Mouse (Mus musculus): ENCODE data around the gene BC052040. TPM values are rescaled to one million over a fixed set of nuclear protein-coding genes. Genes with fewer than 3 reads are reported as not detected.

Gene BC052040
- total RNA-seq, 2 experiments from 2014 or later = 2.5 to 2.7 TPM

DNA sequence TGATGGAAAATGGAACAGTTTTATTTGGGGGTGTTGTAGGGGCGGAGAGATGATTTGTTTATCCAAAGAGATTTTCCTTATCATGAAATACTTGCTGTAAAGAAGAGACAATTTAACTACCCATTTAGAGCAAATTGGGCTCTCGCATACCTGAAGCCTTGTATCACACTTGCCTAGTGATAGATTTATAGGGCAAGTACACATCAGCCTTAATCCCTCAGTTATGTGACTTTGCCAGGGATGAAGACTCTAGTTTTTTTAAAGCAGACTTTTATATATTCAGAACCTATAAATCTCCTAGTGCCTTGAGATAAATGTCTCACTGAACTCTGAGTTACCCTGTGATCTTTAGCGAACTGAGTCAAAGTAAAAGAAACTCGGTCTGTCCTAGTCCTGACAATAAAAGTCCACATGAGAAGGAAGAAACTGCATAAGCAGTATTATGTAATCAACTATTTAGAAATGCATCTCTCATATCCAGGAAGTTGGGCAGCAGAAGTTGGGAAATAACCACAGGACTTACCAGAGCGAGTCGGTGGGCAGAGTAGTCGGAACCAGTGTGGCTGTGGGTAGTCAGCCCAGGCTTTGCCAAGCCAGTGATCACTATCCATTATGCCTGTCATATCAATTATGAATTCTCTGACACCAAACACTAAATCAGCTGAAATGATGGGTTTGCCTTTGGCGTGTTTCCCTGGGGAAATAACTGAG lies 183.2 kb downstream of the BC052040 start:
- no peak for DNase-seq (ENCODE audit: low spot score in 2 of 2)

DNA sequence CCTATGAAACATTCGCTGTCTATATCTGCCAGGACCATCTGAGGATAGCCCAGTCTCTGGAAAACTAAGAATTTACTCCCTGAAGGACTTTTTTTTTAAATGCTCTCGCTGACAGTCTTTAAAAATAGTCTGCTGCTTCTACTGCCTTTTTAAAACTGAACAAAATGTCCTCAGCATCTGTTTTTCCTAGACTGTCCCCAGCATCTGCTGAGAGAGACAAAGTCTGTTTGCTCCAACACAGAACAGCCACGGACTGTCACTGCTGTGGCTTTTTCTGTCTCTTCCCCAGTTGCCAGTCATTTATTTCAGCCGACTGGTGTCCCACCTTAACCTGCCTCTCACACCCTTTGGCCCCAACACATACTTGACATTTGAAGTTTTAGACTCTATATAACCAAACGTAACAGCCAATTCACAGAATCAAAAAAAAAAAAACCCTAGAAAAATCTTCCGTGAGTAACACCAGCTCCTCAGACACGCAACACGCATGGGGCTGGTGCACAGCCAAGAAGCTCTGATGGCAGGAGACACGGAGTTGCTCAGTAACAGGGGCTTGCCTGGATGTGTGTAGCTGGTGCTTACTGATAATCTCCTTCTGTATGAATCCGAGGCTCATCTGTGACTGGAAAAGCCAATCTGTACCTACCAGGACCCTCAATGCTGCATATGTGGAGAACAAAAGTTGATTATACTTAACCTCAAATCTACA lies 188.2 kb downstream of the BC052040 start:
- DNase-seq (ENCODE audit: low spot score in 2 of 2) = no peak

DNA sequence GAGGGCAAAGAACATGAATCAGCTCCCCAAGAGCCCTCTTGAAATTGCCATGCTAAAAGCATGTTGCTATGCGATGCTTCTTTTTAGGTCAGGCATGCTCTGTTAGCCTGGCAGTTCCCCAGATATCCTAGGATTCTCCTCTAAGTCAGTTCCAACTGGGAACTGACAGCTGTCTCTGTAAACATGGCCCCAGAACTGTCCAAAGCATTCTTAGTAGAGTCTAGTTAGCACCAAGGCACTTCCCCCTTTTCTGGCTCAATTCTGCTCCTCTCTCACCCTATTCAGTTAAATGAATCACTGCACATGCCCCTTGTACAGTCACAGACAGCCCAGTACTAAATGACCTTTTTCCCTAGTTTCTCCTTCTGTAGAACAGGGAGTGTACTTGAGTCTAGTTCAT lies 191.2 kb downstream of the BC052040 start:
- no peak for DNase-seq (ENCODE audit: low spot score in 2 of 2)

- no peak for DNase-seq (ENCODE audit: low spot score in 2 of 2)
Observed at GRCm38 (mm10) chr2:115774153-115774908, 192.8 kb downstream of the BC052040 start.

DNA sequence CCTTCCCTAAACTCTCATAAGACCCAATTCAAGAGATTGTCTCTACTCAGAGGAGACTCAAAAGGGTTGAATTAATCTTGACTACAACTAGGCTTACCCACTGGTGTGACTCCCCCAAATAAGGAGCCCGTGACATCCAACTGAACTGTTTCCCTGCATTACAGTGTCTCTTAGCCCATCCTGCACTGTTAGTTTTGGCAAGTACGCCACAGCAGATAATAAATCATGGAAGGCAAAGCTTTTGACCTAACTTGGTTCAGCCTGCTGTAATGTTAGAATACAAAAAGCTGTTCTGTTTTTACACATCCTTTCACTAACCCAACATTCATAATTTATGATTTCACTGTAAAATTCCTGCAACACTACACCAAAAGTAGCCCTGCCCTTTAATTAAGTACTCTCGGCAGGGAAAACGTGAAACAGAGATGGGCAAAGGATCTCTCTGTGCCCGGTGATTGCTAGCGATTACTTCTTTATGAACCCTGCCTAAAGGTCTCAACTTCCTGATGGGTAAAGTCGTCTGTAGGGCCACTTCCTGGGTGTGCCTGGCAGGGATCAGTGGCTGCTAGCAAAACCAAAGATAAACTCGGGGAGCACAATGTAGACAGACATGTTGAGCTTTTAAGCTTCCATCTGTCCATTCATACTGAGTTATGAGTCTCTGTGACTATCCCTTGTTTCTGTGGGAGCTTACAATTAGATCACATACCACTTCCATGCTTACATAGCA lies 194.1 kb downstream of the BC052040 start:
- DNase-seq (ENCODE audit: low spot score in 2 of 2) = no peak

DNA sequence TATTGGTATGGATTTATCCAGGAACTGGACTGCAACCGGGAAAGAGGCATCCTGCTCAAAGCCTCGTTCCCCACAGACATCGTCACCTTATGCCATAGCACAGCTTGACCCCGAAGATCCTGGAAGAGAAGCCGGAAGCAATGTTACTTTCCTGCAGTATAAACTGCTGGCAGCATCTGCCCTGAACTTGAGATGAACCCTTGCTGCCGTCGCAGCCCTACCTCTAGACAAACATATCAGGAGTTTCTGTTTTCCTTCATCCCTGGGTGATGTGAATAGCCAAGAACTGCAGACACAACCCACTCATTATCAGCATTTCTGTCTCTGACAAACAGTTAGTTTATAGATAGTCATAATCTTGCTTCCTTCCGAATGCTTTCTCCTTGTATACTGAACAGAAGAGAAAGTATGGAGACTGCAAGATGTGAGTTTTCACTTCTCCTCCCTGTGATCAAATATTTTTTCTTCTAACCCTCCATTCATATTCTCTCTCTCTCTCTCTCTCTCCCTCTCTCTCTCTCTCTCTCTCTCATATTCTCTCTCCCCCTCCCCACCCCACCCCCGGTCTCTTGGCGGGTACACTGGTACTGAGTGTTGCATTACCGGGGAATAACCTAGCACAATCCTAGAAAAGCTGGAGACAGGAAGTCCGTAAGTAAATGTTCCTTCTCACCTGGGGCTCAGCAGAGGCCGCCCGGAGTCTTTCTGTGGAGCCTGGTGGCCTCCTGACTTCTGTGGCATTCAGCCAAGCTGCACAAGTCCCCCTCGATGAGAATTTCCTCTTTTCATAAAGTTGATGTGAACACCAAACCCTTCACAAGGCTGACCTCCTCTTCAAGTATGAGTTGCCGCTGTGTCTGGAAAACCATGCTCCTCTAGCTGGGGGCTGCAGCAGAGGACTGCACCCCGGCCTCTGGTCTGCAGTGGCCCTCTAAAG lies 195.7 kb downstream of the BC052040 start:
- no peak for DNase-seq (ENCODE audit: low spot score in 2 of 2)

DNA sequence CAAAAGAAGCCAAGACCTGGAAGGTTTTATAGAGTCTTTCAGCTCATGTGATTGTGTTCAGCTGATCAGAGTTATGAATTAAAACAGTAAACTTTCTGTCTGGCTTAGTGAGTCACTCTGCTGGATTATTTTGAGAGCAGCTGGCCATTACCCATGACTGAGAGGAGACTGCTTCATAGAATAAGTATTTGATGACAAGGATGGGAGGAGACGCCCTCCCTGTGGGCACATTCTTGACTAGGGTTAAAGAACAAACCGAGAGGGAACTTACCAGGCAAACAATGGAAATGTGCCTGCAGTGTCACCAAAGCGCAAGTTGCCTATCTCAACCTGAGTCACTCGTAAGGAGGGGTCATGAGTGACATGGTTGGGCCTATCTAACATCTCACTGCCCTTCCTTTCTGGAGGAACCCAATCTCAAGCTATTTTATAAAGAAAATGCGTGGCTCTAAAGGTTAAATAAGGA lies 199.1 kb downstream of the BC052040 start:
- DNase-seq (ENCODE audit: low spot score in 2 of 2) = no peak

DNA sequence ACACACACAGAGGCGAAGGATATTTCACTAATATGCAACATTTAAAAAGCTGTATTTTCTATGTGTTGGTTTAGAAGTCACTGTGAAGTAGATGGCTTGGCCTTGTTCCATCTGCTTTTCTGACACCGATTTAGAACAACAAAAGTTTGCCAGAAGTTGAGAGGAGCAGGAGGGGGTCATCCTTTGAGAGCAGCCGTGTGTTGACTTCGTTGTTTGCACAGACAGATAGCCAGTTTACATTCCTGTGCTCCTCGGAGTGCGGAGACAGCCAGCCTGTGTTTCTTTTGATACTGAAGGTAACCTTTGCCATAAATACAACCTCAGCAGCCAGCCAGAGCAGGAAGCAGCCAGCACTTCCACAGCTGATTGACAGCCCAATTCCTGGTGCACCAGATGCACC lies 204.2 kb downstream of the BC052040 start:
- no peak for DNase-seq (ENCODE audit: low spot score in 2 of 2)

GRCm38 (mm10) chr2:115798839-115799238 lies 217.3 kb downstream of the BC052040 start:
- DNase-seq (ENCODE audit: low spot score in 2 of 2) = no peak

- DNase-seq (ENCODE audit: low spot score in 2 of 2) = no peak
Observed at GRCm38 (mm10) chr2:115808376-115808775, 226.9 kb downstream of the BC052040 start.

DNA sequence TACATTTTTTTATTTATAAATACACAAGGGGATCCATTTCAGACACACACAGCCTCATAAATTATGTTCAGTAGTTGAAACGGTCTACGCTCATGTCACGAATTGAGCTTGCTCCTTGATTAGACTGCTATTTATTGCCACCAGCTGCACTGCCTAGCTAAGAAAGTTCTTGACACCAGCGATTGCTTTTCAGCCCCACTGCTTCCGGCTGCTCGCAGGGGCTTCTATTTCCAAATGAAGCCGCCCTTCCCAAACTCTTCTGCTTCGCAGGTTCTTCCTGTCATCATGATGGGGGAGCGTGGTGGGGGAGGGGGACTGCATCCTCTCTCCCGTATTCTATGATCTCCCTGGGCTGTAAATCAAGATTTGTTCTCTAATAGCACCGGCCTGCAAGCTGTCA lies 231.8 kb downstream of the BC052040 start:
- DNase-seq (ENCODE audit: low spot score in 2 of 2) = no peak

DNA sequence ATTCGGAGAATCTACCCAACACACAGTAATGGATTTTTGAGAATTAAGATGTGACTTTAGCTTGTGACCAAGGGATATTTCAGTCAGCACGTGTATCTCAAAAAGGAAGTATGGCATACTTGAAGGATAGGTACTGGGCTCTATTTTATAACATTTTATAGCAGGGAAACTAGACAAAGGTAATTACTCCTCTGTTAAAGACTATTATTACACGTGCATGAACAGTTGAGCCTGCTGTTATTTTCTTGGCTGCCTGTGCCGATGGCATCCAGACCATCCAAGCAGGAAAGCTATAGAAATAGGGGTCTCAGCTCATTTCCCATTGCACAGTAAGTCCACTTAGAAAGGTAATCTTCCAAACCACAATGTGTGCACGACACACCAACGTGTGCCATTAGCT lies 232.2 kb downstream of the BC052040 start:
- no peak for DNase-seq (ENCODE audit: low spot score in 2 of 2)

DNA sequence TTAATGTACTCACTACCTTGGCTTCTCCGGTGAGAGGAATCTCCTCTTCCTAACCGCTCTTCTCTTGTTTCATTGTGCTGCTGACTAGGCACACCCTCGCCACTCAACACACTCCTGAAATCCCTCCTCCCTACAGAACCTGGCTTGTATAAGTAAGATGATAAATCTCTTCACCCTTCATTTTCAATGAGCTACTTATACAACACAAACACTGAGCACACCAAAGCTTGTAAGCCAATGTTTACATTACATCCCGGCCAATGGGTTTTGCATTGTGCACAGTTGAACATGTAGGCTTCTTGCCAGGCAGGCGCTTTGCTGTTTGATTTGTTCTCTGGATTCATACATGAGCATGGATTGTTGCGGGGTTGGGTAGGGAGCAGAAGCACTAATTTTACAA lies 236.4 kb downstream of the BC052040 start:
- DNase-seq (ENCODE audit: low spot score in 2 of 2) = no peak

DNA sequence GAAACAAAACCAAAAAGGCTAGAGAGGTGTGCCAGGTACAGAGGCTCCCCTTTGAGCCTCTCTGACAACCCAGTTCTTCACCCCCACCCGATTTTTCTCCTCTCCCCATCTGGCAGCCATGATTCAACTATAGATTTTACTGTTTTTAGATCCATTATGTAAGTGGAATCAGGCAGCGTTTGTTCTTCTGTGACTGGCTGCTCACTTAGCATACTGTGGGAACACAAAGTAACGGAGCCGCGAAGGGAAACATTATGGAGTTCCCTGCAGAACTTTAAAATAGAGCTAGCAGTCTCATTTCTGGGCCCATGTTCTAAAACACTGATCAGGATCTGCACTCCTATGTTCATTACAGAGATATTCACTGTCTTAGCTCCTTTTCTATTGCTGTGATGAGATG lies 240.8 kb downstream of the BC052040 start:
- no peak for DNase-seq (ENCODE audit: low spot score in 2 of 2)

Small RNA genes within 50 kb of the gene (microRNA-seq; reads per million reads assigned to microRNA genes)
- gene Mir1951 (ENCODE audit: borderline number of aligned reads in 2 of 2) = 0 reads per million in 2 experiments
